Mouse (Mus musculus): ENCODE results near the gene Mpl. TPM values are rescaled to one million over a fixed set of nuclear protein-coding genes. Genes with fewer than 3 reads are reported as not detected.

Mpl gene
- total RNA-seq, 1 experiment from 2014 or later, result 0.15 TPM

GRCm38 (mm10) chr4:118427768-118428451 lies 29.4 kb downstream of the Mpl start, which contains the start of gene Elovl1:
TSS of gene Elovl1 (plus strand) at chr4:118428093.
- DNase-seq, result peak; percentile 96

- DNase-seq, result no peak
Observed at GRCm38 (mm10) chr4:118427415-118427767, 29.9 kb downstream of the Mpl start.

DNA sequence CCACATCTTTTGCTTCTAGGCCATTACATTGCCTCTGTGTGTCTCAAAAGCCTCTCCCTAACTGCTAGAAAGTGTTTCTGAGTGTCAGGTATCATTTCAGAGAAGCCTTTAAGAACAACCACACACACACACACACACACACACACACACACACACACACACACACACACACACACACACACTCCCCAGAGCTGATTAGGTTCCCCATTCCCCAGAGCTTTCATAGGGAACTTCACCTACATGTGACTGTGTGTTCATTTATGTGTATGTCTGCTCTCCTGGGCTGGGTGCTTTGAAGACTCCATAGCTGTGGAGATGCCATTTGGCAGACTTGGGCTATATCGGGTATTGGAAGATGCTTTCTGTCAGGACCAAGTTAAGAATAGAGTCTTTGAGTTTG lies 31.9 kb downstream of the Mpl start:
- DNase-seq, result no peak

DNA sequence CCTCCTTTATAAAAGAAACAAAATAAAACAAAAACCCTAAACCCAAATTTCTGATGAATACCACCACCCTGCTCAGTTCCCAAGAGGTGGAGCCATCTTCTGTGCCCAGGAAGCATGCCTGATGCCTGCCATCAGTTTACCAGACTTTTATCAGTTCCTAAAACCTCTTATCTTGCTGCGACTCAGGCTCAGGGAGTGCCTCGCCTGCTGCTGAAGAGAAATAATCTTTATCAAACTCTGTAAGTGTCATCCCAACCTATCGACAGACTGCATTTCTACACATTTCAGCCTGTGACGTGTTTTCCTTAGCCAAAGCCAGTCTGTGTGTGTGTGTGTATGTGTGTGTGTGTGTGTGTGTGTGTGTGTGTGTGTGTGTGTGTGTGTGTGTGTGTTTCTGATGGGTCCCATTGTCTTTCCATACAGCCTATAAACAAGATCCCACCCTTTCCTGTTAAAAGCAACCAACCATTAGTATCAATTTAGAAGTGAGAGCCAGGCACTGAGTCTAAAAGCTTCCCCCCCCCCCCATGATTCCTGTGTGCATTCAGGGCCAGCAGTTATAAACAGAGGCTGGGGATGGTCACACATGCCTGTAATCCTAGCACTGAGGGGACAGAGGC lies 32.7 kb downstream of the Mpl start:
- DNase-seq, result no peak

- DNase-seq, result no peak
Observed at GRCm38 (mm10) chr4:118421384-118421783, 35.9 kb downstream of the Mpl start.

GRCm38 (mm10) chr4:118417112-118417797 lies 40.1 kb downstream of the Mpl start:
- DNase-seq, result no peak

GRCm38 (mm10) chr4:118416329-118416728 lies 41.0 kb downstream of the Mpl start:
- no peak for DNase-seq

- DNase-seq, result no peak
Observed at GRCm38 (mm10) chr4:118415779-118416178, 41.5 kb downstream of the Mpl start.

DNA sequence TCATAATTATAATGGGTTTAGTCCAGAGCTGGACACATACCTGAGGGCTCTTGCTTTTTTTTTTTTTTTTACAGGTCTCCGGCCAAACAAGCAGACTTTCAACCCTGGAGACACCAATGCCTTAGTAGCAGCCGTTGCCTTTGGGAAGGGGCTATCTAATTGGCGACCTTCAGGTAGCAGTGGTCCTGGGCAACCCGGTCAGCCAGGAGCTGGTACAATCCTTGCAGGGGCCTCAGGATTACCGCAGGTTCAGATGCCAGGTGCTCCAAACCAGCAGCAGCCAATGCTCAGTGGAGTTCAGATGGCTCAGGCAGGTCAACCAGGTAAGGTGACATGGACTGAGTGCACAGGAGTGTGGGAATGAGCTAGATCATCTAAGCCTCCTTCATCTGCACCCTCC lies 43.8 kb downstream of the Mpl start:
- no peak for DNase-seq

DNA sequence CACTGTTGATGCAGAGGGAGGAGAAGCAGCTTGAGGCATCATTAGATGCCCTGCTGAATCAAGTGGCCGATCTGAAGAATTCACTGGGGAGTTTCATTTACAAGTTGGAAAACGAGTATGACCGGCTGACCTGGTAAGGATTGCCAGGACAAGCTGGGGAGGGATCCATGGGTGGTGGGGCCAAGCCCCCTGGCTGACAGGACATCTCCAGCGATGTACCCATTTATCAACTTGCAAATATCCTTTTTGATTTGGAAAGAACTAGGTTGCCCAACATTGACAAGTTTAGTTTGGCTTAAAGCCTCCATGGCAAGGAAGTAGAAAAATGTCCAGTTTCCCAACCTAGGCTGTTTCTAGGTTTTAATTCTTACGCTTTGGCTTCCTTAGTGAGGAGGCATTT lies 46.4 kb downstream of the Mpl start:
- DNase-seq, result no peak

- peak; percentile 95 for DNase-seq
Observed at GRCm38 (mm10) chr4:118409142-118409900, 48.0 kb downstream of the Mpl start, which contains the start of the genes Szt2 and Med8. TSS of gene Szt2 (minus strand) at chr4:118409273. TSS of gene Med8 (plus strand) at chr4:118409337.

- peak; percentile 37 for DNase-seq
Observed at GRCm38 (mm10) chr4:118402701-118403100, 54.6 kb downstream of the Mpl start.

DNA sequence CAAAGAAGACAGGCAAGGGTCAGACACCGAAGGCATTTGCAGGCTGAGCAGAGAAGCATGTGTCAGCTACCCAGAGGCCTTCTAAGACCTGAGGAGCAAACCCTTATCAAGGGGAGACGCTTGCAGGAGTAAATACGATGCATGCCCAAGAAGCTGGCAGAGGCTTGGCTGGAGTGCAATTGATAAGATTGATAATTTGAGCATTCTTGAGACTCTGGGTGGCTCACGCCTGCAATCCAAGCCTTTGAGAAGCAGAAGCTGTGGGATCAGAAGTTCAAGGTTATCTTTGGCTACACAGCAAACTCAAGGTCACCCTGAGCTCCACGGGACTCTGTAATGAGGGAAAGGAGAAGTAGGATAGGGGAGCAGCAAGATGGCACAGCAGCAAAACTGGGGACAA lies 55.4 kb downstream of the Mpl start:
- peak; percentile 11 for DNase-seq

DNA sequence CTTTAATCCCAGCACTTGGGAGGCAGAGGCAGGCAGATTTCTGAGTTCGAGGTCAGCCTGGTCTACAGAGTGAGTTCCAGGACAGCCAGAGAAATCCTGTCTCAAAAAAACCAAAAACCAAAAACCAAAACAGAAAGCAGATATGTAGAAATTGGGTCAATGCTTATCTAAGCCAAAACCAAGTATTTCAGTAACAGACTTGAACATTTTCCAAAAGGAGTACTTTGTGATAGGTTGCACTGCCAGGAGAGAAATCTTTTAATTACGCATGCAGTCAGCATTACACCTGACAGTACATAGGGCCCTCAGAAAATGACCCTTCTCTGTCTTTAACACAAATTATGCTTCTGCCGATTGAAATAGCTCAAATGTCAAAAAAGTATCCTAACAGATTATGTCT lies 55.9 kb downstream of the Mpl start:
- no peak for DNase-seq

GRCm38 (mm10) chr4:118398400-118398799 lies 58.9 kb downstream of the Mpl start:
- DNase-seq, result no peak

- DNase-seq, result no peak
Observed at GRCm38 (mm10) chr4:118396433-118396832, 60.9 kb downstream of the Mpl start.

GRCm38 (mm10) chr4:118395289-118395688 lies 62.0 kb downstream of the Mpl start:
- no peak for DNase-seq

- DNase-seq, result no peak
Observed at GRCm38 (mm10) chr4:118394505-118394904, 62.8 kb downstream of the Mpl start.
